ENCODE assay signal across 22 mouse cellular contexts in the genomic region with DNA sequence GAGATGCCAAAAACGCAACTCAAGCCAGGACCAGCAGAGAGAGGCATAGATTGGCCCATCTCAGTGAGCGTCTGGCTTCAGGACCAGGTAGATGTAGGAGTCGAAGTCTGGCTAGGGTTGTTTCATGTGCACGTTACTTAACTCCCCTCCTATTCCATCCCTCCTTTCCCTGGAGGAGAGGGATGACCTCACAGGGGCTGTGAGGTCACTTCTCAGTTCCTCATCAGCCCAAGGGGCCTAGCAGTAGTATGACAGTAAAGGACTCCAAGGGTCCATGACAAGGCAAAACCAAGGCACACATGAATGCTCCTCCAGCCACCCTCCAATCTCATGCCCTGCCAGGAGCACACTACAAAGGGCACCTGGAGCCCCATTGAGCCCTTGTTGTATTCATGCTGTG. TPM values are rescaled to one million over a fixed set of nuclear protein-coding genes. Genes with fewer than 3 reads are reported as not detected.
DNase-seq lines count a peak whose midpoint lies in the region; ATAC-seq and TF ChIP-seq lines count a peak whose summit lies in the region.
"Had no signal": no experiment of that assay in that cellular context is flagged by ENCODE, and none has a peak within 500 bp of the region (broad histone marks: within the 10 kb centered on the region; RNA-seq: fewer than 3 reads in every experiment).

No protein-coding gene starts in this region.

- H3K27ac ChIP-seq in gastrocnemius, adult 2 months, result no peak overlapping the region
- no peak overlapping the region for H3K27ac ChIP-seq in midbrain, embryonic 11.5 days (ENCODE audit: low read depth, low read length)
- H3K27ac ChIP-seq in midbrain, embryonic 13.5 days, result no peak overlapping the region
- no peak overlapping the region for H3K27ac ChIP-seq in intestine, embryonic 15.5 days
- H3K27ac ChIP-seq in forebrain, embryonic 11.5 days (ENCODE audit: low read depth, low read length), result no peak overlapping the region
- H3K27ac ChIP-seq: embryonic facial prominence, embryonic 12.5 days; forebrain, embryonic 13.5 days; forebrain, embryonic 15.5 days had no signal

- H3K9me3 ChIP-seq in midbrain, embryonic 11.5 days (ENCODE audit: control insufficient read depth, low read length), result no peaks in the 10 kb centered on the region
- H3K9me3 ChIP-seq in midbrain, embryonic 13.5 days, result no peaks in the 10 kb centered on the region
- H3K9me3 ChIP-seq in intestine, embryonic 15.5 days, result no peaks in the 10 kb centered on the region
- H3K9me3 ChIP-seq in forebrain, embryonic 11.5 days (ENCODE audit: control insufficient read depth, low read length), result no peaks in the 10 kb centered on the region
- H3K9me3 ChIP-seq: embryonic facial prominence, embryonic 12.5 days; forebrain, embryonic 13.5 days; forebrain, embryonic 15.5 days had no signal

- no peaks in the 10 kb centered on the region for H3K36me3 ChIP-seq in midbrain, embryonic 11.5 days (ENCODE audit: control insufficient read depth, insufficient read depth, low read length)
- no peaks in the 10 kb centered on the region for H3K36me3 ChIP-seq in midbrain, embryonic 13.5 days
- no peaks in the 10 kb centered on the region for H3K36me3 ChIP-seq in intestine, embryonic 15.5 days
- no peaks in the 10 kb centered on the region for H3K36me3 ChIP-seq in forebrain, embryonic 11.5 days (ENCODE audit: control insufficient read depth, insufficient read depth, low read length)
- H3K36me3 ChIP-seq: embryonic facial prominence, embryonic 12.5 days; forebrain, embryonic 15.5 days had no signal

- H3K9ac ChIP-seq in midbrain, embryonic 11.5 days (ENCODE audit: low read length), result no peak overlapping the region
- no peak overlapping the region for H3K9ac ChIP-seq in midbrain, embryonic 13.5 days (replicated peaks)
- no peak overlapping the region for H3K9ac ChIP-seq in intestine, embryonic 15.5 days
- no peak overlapping the region for H3K9ac ChIP-seq in forebrain, embryonic 11.5 days (ENCODE audit: low read length)
- H3K9ac ChIP-seq: embryonic facial prominence, embryonic 12.5 days; forebrain, embryonic 13.5 days; forebrain, embryonic 15.5 days; forebrain, postnatal 0 days had no signal

- ATAC-seq in midbrain, embryonic 11.5 days (ENCODE audit: low FRiP score), result no peak
- ATAC-seq in midbrain, embryonic 13.5 days, result no peak
- peak; percentile 33 for ATAC-seq in granulocyte monocyte progenitor cell, adult 5-6 weeks (replicated peaks; ENCODE audit: poor library complexity, severe bottlenecking)
- no peak for ATAC-seq in intestine, embryonic 15.5 days
- ATAC-seq in forebrain, embryonic 11.5 days (replicated peaks; ENCODE audit: low FRiP score), result no peak
- ATAC-seq: CD4-positive, CD25-positive, alpha-beta regulatory T cell, adult 4 months; forebrain, embryonic 13.5 days; forebrain, embryonic 15.5 days; forebrain, postnatal 0 days had no signal

- 85% methylated on average over 4 of the region's 4 CpGs for WGBS in midbrain, embryonic 11.5 days
- 90% methylated on average over 4 of the region's 4 CpGs for WGBS in midbrain, embryonic 13.5 days
- WGBS in intestine, embryonic 15.5 days, result 89% methylated on average over 4 of the region's 4 CpGs
- WGBS in forebrain, embryonic 11.5 days, result 87% methylated on average over 4 of the region's 4 CpGs

- no peak for TF ChIP-seq CTCF in gastrocnemius, adult 2 months (IDR thresholded peaks at IDR 0.05)

- DNase-seq in gastrocnemius, adult 2 months, result peak; percentile 9
- no peak for DNase-seq in gastrocnemius, postnatal 36 days
- peak; percentile 67 for DNase-seq in midbrain, embryonic 11.5 days (ENCODE audit: low spot score, missing footprints)
- DNase-seq in forebrain, embryonic 11.5 days (ENCODE audit: low spot score), result no peak
- DNase-seq: adrenal gland, adult 2 months; adrenal gland, postnatal 10 days; adrenal gland, postnatal 25 days; cerebellum, adult 11 months; cerebellum, adult 18-20 months; cerebellum, adult 8-10 months; cerebellum, adult 9-11 months; cerebellum, postnatal 14 days; cerebellum, postnatal 36 days; embryo, embryonic 11 days; forebrain, postnatal 0 days had no signal

- peaks cover 16% of the 10 kb centered on the region for H3K4me1 ChIP-seq in midbrain, embryonic 11.5 days (ENCODE audit: control insufficient read depth, insufficient read depth, low read length)
- peaks cover 36% of the 10 kb centered on the region for H3K4me1 ChIP-seq in midbrain, embryonic 13.5 days (replicated peaks)
- 0 out of 2 replicates have a peak, but pooled peaks cover 11% of the 10 kb centered on the region for H3K4me1 ChIP-seq in intestine, embryonic 15.5 days (replicated peaks)
- peaks cover 7% of the 10 kb centered on the region; the same call in 1 of the 2 replicates for H3K4me1 ChIP-seq in forebrain, embryonic 11.5 days (replicated peaks; ENCODE audit: control insufficient read depth, insufficient read depth, low read length)

- intact Hi-C loops in gastrocnemius, adult 2 months (cut with DNase I), result loop anchor here (5.0 kb wide), 1 partner anchor 40 kb away; no protein-coding TSS in a partner anchor
- intact Hi-C loops in gastrocnemius, postnatal 36 days (cut with DNase I), result no loop called here

- H3K27me3 ChIP-seq in midbrain, embryonic 11.5 days (ENCODE audit: control insufficient read depth, insufficient read depth, low read length), result no peaks in the 10 kb centered on the region
- no peaks in the 10 kb centered on the region for H3K27me3 ChIP-seq in midbrain, embryonic 13.5 days
- no peaks in the 10 kb centered on the region for H3K27me3 ChIP-seq in intestine, embryonic 15.5 days (replicated peaks)
- no peaks in the 10 kb centered on the region for H3K27me3 ChIP-seq in forebrain, embryonic 11.5 days (ENCODE audit: control insufficient read depth, insufficient read depth, low read length)
- H3K27me3 ChIP-seq: embryonic facial prominence, embryonic 12.5 days; forebrain, embryonic 13.5 days; forebrain, embryonic 15.5 days had no signal

- H3K4me2 ChIP-seq in midbrain, embryonic 11.5 days, result no peak overlapping the region
- H3K4me2 ChIP-seq in midbrain, embryonic 13.5 days (replicated peaks), result no peak overlapping the region
- no peak overlapping the region for H3K4me2 ChIP-seq in intestine, embryonic 15.5 days (replicated peaks)
- H3K4me2 ChIP-seq in forebrain, embryonic 11.5 days (ENCODE audit: low read depth, low read length, severe bottlenecking), result no peak overlapping the region
- H3K4me2 ChIP-seq: embryonic facial prominence, embryonic 12.5 days; forebrain, embryonic 13.5 days; forebrain, embryonic 15.5 days had no signal

- no peak overlapping the region for H3K4me3 ChIP-seq in gastrocnemius, adult 2 months
- H3K4me3 ChIP-seq in midbrain, embryonic 11.5 days (ENCODE audit: low read depth, low read length), result no peak overlapping the region
- no peak overlapping the region for H3K4me3 ChIP-seq in midbrain, embryonic 13.5 days (replicated peaks)
- no peak overlapping the region for H3K4me3 ChIP-seq in intestine, embryonic 15.5 days (replicated peaks)
- H3K4me3 ChIP-seq in forebrain, embryonic 11.5 days (ENCODE audit: low read depth, low read length), result no peak overlapping the region
- H3K4me3 ChIP-seq: embryonic facial prominence, embryonic 12.5 days; forebrain, embryonic 13.5 days; forebrain, embryonic 15.5 days had no signal

RNA-seq across cellular contexts. Expression of gene Prex1, which starts 18.5 kb away (rescaled TPM):
- total RNA-seq in gastrocnemius, adult 2 months (2021), result 1 to 10 TPM; 3.0 to 5.2 TPM
- 1 to 10 TPM; 3.7 to 5.0 TPM for total RNA-seq in gastrocnemius, postnatal 36 days (2021)
- 16.5 and 19.8 TPM in 2 replicates for polyA plus RNA-seq in midbrain, embryonic 11.5 days (2014; fragmentation: Nextera tagmentation; extraction: Ambion mirVana)
- 17.7 and 21.1 TPM in 2 replicates for polyA plus RNA-seq in midbrain, embryonic 13.5 days (2015; fragmentation: Nextera tagmentation; extraction: Ambion mirVana)
- 29.4 and 39.0 TPM in 2 replicates for total RNA-seq in granulocyte monocyte progenitor cell, adult 5-6 weeks (2014; fragmentation: Nextera tagmentation)
- total RNA-seq in granulocyte monocyte progenitor cell, adult 5-6 weeks (2017), result 13.4 and 15.6 TPM in 2 replicates
- polyA plus RNA-seq in intestine, embryonic 15.5 days (2015; fragmentation: Nextera tagmentation; extraction: Ambion mirVana), result 9.6 and 10.6 TPM in 2 replicates
- 22.3 and 29.7 TPM in 2 replicates for polyA plus RNA-seq in forebrain, embryonic 11.5 days (2014; fragmentation: Nextera tagmentation; extraction: Ambion mirVana)

Comparison
In these comparisons a context has a peak if more than half of its experiments do, and no peak if none do; other contexts are left out.
1. DNase-seq: peak in gastrocnemius, adult 2 months (single experiment) and midbrain, embryonic 11.5 days (single experiment); none in gastrocnemius, postnatal 36 days (0 of 2) and forebrain, embryonic 11.5 days (single experiment).